Mouse (Mus musculus) CH12.LX (cell line): ENCODE measurements around the gene Cop1.

ENCODE experiments used
- CHD1 ChIP-seq: IDR thresholded peaks from 2 replicates; pipeline ENCODE4 v1.6.1; 2012; ENCODE audit warnings: low read depth, low read length, improper control_type of control experiment, inconsistent platforms
- CHD2 ChIP-seq: IDR thresholded peaks from 2 replicates; pipeline ENCODE4 v1.6.1; 2011; ENCODE audit warnings: low read length, improper control_type of control experiment
- CTCF ChIP-seq, 2 experiments: IDR thresholded peaks in 1 of 2; conservative IDR thresholded peaks in 1 of 2; 2 replicates each; pipeline ENCODE4 v1.5.1; 2011 to 2012; ENCODE audit warnings: low read depth in 2 of 2, low read length in 2 of 2, improper control_type of control experiment in 1 of 2, inconsistent platforms in 1 of 2, mild to moderate bottlenecking in 1 of 2, moderate library complexity in 1 of 2
- ELF1 ChIP-seq: IDR thresholded peaks from 2 replicates; pipeline ENCODE4 v1.6.1; 2014; ENCODE audit warnings: low read depth, mild to moderate bottlenecking, inconsistent platforms, low read length, improper control_type of control experiment
- EP300 ChIP-seq: IDR thresholded peaks from 2 replicates; pipeline ENCODE4 v1.6.1; 2011; ENCODE audit warnings: low read length, improper control_type of control experiment
- HCFC1 ChIP-seq: IDR thresholded peaks from 2 replicates; pipeline ENCODE4 v1.6.1; 2012; ENCODE audit warnings: low read depth, mild to moderate bottlenecking, inconsistent platforms, low read length, improper control_type of control experiment
- MEF2A ChIP-seq: IDR thresholded peaks from 2 replicates; pipeline ENCODE4 v1.6.1; 2014; ENCODE audit warnings: low read depth, mild to moderate bottlenecking, inconsistent platforms, low read length, improper control_type of control experiment, borderline replicate concordance
- POLR2A ChIP-seq: IDR thresholded peaks from 2 replicates; pipeline ENCODE4 v1.6.1; 2011; ENCODE audit warnings: low read depth, mild to moderate bottlenecking, improper control_type of control experiment, low read length
- TCF12 ChIP-seq: IDR thresholded peaks from 2 replicates; pipeline ENCODE4 v1.6.1; 2014; ENCODE audit warnings: low read depth, mild to moderate bottlenecking, inconsistent platforms, low read length, improper control_type of control experiment
- USF1 ChIP-seq: IDR thresholded peaks from 2 replicates; pipeline ENCODE4 v1.6.1; 2014; ENCODE audit warnings: low read depth, mild to moderate bottlenecking, inconsistent platforms, low read length, improper control_type of control experiment

- TF ChIP-seq MEF2A = no peak
- no peak for TF ChIP-seq CTCF (conservative IDR thresholded peaks at IDR 0.05 in 1 of 2, IDR thresholded peaks at IDR 0.05 in 1 of 2; ENCODE audit: low read depth in 2 of 2, low read length in 2 of 2)
- TF ChIP-seq ELF1 = no peak
- TF ChIP-seq CHD1 = no peak
- TF ChIP-seq HCFC1 = no peak
- TF ChIP-seq EP300 = no peak
- no peak for TF ChIP-seq USF1
- no peak for TF ChIP-seq CHD2
- TF ChIP-seq TCF12 = no peak
- TF ChIP-seq POLR2A = no peak
Observed at GRCm38 (mm10) chr1:159342355-159342754, 110.2 kb downstream of the Cop1 start.
